Mouse (Mus musculus): Measurements from ENCODE around the gene Gng3.

GRCm38 (mm10) chr19:8852236-8852928, 13.4 kb upstream of the Gng3 start:
- TF ChIP-seq POLR2A (IDR thresholded peaks at IDR 0.05; ENCODE audit: low read depth, low read length), result no peak
- no peak for TF ChIP-seq CTCF (conservative IDR thresholded peaks at IDR 0.05; ENCODE audit: insufficient read depth, insufficient read length, low read depth, low read length)

All from kidney, adult 2 months (tissue).